Mouse (Mus musculus): ENCODE measurements around the gene Ccdc93.

Ccdc93 gene

DNA sequence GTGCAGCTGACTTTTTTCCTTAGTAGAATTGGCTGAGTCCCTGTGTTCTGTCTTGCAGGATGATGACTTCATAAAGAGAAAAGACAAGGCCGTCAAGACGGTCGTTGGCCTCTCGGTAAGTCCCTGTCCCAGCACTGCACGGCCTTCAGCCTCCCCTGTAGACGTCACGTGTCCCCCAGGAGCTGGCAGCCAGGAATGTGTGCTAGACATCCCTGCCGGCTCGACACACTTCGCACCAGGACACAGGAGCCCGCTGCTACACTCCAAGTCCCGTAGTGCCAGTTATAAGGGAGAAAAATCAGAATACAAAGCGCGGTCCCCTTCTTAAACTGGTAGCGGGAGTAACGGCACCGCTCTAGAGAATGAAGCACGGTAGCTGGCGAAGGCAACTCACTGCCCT, 17.3 kb downstream of the Ccdc93 start:
- DNase-seq = no peak

DNA sequence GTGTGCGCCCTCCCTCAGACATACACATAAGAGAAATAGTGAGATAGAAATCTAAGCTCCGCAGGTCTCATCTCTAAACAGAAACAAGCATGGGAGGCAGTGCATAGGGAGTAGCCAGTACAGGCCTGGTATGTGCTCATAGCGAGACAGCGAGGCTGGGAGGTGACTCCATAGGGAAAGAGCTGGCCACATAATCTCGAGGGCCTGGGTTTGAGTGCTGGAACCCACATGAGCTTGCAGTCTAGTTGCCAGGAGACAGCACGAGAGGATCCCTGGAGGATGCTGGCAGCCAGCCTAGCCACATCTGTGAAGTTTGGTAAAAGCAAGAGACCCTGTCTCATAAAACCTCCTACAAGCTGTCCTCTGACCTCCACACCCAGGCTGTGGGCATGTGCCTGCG, 20.2 kb downstream of the Ccdc93 start:
- no peak for DNase-seq

DNA sequence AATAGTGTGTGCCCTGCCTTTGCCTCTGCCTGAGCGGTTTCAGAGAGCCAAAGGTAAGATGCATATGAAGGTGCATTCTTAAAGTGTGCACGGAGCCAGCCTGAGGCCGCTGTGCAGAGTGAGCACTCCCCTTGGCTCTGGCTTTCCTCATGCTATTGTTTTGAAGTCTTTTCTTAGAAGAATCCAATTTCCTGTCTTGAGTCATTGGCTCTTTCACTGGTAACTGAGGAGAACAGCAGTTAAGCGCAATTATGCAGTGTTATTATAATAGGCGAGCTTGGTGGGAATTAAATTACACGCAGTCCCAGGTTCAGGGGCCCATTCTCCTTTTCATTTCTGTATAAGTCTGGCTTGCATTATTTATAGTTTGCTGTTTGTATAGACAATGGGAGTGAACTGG, 21.6 kb downstream of the Ccdc93 start:
- DNase-seq = no peak

DNA sequence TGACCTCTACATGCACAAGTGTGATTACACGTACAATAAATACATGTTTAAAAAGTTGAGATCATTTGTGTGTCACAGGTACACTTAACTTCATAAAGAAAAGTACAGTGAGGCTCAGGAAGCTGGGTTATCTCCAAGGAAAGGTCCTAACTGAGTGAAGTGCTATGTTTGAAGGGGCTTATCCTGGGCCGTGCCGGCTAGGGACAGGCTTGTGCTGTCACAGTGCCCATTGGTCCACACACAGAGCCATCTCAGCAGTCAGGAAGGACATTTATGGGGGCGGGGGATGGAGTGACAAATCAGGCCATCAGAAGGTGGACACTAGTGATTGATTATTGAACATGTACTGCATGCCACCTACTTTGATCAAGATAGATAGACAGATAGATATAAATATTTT, 22.2 kb downstream of the Ccdc93 start:
- no peak for DNase-seq

DNA sequence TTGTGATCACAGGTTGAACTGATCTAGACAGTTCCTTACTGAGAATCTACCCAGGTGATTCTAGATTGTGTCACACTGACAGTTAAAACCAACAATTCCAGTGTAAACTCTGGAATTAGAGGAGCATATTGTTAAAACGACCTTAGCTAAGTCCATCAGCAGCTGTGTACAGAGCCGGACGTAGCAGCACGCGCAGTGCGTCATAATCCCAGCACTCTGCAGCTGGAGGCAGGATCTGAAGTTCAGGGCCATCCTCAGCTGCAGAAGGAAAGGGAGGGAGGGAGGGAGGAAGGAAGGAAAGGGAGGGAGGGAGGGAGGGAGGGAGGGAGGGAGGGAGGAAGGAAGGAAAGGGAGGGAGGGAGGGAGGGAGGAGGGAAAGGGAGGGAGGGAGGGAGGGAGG, 24.1 kb downstream of the Ccdc93 start:
- DNase-seq = no peak

DNA sequence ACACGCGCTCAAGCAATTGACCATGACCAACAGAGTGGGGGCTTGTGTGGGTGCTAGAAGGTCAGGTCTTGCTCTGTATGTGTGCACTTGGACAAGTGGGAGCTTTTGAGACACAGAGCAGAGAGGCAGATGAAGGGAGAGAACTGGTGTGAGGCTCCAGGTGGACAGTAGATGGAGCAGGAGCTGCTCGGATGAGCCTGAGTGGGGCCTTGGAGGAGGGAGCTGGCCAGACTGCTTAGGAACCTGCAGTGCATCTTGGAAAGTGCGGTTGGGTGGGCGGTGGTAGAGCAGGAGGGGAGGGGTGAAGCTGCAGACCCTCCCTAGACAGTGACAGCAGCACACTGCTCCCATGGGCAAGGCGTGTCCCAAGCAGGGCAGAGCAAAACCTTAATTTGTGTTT, 29.2 kb downstream of the Ccdc93 start:
- no peak for DNase-seq

DNA sequence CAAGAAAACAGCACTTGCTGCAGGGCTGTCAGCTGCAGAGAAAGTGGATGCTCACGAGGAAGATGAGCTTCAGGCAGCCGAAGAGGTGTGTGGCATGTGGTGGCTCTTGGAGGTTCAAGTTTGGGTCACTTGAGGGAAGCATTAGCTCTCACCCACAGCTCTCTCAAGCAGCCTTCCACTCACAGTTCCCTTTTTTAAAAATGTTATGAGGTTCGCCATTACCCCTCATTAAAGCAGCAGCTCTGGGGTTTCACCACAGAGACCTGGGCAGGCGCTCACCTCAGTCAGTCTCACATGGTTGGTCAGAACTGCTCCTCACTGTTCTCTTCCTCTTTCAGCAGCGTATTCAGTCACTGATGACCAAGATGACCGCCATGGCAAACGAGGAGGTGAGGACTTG, 31.0 kb downstream of the Ccdc93 start:
- DNase-seq = no peak

DNA sequence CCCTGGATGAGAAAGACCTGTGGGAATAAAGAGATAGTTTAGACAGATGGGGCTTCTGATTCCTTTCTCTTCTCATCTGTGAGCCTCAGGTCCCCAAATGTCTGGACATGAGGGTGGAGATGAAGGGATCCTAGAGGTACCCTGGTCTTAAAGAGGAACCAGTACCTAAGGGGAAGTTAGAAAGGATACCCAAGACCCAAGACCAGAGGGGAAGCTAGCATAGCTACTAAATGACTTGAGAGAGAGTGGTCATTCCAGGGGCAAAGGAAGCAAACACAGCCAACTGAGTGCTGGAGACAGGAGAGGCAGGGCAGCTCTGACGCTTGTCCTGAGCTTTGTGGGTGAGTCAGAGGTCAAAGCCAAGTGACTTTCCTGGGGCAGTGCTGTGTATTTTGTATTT, 31.8 kb downstream of the Ccdc93 start:
- DNase-seq = no peak

DNA sequence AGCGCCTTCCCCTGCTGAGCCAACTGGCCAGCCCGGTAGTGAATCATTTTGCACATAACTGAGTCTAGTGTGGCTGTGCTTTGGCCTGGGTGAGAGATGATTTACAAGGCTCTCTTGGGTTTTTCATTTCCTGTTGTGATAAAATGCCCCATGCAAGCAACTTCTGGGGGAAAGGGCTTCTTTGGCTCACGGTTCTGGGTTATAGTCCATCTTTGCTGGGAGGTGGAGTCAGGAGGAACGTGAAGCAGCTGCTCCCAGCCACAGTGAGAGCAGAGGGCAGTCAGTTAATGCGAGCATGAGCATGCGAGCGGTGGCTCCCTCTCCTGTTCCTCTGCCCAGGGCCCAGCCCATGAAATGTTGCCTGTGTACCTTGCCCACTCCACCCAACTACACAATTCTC, 33.0 kb downstream of the Ccdc93 start:
- no peak for DNase-seq

DNA sequence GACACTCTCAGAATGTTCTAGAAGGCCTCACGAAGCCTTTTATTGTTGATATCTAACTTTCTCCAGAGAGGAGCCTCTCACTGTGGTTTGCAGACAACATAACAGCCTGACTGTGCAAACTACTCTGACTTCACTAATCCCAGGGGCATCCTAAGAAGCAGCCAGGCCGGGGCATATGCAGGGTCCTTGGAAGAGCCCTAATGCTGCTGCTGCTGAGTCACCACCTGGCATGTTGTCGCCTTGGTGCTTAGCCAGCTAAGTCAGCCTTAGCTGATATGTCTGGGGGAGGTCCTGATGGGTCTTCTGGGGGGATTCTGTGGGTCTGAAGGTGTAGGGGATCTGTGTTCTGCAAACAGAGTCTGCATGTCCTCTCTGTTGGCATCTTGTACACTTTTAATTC, 35.4 kb downstream of the Ccdc93 start:
- DNase-seq = no peak

DNA sequence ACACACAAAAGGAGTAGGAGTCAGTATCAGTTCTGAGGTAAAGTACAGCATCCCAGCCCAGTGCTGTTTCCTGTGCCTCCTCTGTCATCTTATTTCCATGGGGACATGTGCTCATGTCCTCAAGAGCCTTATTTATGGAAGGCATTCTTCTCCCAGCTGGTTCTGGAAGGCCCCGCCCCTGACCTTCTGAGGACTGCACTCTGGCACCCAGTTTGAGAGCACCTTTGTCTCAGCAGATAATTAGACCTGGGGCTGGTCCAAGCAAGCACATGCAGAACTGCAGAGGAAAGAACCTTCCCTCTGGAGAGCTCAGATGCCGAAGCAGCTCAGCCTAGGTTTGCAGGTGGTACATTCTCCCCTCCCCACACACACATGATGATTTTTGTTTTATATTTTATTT, 37.4 kb downstream of the Ccdc93 start:
- DNase-seq = no peak

DNA sequence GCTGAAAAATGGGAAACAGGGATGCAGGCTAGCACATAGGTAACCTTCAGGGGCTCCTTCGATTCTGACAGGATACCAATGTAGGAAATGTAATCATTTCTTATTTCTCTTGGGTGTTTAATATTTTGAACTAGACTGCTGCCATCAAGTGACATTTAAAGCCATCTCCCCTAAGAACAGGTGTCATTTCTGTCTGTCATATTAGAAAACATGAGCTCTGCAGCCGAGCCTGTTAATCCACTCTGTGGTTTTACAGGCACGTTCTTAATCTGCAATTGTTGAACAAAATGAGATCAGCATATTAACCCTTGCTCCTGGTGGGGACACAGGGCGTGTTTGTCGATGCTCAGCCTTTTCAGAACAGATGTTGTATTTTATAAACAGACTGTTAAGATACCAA, 40.7 kb downstream of the Ccdc93 start:
- no peak for DNase-seq

DNA sequence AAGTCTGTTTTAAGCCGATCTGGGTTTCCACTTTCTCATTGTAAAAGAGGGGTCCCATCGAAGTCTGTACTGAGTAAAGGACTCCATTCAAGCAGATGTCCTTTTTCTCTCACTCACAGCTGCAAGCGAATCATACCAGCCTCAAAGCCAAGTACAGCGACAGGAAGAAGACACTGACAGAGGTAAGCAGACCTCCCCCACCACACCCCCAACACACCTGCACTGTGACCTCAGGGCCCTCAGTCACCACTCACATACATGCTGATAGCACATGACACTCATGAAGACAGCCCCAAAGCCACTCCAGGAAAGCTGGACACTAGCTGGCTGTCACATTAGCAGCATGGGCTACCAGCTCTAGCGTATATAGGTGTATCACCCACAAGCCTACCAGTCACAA, 46.9 kb downstream of the Ccdc93 start:
- no peak for DNase-seq

DNA sequence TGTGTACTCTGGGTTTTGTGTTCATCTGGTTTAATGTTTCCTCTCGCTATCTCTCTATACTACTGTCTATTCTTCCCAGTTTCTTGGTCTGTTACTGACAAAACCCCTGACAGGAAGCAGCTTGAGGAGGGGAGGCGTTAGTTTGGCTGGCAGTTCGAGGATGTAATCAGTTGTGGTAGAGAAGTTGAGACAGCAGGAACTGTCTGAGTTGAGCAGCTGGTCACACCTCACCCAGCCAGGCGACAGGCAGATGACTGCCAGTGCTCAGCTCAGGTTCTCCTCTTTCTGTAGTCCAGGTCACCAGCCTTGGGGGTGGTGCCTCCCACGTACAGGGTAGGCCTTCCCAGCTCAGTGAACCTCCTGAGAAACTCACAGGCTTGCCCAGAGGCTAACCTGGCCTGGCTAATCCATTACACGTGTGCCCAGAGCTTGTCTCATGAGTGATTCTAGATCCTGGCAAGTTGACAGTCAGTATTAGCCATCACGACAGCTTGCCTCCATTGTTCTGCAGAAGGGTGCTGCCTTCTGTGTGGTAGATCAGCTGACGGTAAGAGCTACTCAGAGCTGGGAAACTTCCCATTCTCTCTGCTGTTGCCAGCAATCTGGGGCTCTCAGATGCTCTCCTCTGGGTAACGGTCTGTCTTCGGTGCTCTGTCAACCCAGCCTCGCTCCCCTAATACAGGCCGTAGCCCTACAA, 47.6 kb downstream of the Ccdc93 start:
- DNase-seq = no peak

DNA sequence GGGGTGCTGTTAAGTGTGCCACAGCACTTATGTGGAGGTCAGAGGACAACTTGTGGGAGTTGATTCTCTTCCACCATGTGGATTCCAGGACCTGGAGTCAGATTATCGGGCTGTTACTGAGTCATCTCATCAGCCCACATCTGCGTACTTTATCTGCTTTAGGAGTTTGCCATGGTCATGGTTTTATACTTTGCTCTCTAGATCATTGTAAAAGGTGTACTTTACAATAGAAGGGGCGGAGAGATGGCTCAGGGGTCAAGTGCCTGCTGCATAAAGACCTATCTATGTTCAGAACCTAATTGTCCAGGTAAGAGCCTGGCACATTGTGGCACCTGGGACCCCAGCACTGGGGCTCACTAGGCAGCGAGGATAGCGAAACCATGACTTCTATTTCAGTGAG, 48.6 kb downstream of the Ccdc93 start:
- no peak for DNase-seq

DNA sequence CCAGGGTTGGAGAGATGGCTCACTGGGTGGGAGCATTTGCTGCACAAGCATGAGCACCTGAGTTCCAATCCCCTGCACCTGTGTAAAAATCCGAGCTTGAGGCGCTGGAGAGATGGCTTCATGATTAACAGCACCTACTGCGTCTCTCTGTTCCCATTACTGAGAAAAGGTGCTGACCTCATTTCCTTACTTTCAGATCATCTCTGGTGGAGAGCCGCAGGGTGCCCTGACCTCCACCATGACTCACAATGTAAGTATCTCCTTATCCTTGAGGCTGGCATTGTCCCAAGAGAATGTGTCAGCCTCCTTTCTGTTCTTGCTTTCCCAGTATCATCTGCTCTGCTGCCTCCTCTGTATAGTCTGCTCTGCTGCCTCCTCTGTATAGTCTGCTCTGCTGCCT, 52.2 kb downstream of the Ccdc93 start:
- no peak for DNase-seq

DNA sequence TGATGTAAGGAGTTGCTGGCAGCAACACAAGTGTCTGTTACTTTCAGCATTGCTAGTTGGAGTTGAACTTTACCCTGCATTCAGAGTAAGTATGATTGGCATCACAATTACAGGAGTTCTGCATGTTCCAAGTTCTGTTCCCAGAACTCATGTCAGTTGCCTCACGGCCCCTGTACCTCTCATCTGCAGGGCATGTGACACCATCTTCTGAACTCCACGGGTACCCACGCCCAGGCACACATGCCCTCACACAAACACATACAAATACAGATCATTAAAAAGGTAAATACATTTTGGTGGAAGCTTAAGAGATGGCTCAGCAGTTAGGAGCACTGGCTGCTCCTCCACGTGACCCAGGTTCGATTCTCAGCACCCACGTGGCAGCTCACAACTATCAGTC, 56.0 kb downstream of the Ccdc93 start:
- DNase-seq = no peak

DNA sequence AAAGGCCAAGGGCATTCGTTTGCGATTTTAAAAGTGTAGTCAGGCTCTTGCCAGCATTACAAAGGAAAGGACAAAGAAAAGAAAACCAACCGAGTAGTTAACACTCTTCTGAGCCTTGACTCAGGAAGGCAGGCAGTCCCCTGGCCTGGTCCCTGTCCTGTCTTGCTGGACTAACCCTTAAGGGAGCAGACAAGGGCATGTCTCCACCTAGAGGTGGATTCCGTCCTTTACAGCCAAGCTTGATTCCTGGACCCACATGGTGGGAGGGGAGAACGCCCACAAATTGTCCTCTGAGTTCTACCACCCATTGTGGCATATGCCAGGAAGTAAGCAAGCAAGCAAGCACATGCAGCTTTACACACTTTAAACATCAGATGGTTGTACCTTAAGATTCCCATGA, 59.4 kb downstream of the Ccdc93 start:
- peak in 1 of 2 experiments; percentile 32 for DNase-seq

DNA sequence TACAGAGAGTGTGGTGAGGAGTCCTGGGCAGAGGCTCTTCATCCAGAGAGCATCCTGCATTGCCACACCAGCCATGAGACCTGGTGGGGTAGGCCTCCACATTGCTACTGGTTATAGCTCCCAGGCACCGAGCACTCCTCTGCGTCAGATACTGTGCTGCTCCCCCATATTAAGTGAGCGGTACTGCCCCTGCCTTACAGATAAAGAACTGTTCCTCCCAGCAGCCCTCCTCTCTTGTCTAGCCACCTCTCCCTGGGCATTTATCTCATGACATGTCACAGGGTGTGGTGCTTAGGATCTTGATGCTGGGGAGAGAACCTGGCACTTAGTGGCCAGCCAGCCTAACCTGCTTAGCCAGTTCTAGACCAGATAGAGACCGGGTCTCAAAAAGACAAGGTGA, 66.2 kb downstream of the Ccdc93 start:
- DNase-seq = no peak

DNA sequence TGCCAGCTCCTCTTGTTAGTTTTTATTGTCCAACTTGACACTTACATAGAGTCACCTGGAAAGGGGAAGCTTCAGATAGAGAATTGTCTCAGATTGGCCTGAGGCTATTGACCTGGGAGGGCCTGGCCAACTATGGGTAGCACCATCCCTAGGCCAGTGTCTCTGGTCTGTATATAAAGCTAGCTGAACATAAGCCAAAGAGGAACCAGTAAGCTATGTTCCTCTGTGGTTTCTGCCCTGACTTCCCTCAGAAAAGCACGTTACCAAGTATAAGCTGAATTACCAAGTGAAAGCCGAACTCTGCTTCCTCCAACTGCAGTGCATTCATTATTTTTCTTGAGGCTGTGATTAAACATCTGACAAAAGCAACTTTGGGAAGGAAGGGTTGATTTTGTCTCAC, 77.9 kb downstream of the Ccdc93 start:
- DNase-seq = no peak

DNA sequence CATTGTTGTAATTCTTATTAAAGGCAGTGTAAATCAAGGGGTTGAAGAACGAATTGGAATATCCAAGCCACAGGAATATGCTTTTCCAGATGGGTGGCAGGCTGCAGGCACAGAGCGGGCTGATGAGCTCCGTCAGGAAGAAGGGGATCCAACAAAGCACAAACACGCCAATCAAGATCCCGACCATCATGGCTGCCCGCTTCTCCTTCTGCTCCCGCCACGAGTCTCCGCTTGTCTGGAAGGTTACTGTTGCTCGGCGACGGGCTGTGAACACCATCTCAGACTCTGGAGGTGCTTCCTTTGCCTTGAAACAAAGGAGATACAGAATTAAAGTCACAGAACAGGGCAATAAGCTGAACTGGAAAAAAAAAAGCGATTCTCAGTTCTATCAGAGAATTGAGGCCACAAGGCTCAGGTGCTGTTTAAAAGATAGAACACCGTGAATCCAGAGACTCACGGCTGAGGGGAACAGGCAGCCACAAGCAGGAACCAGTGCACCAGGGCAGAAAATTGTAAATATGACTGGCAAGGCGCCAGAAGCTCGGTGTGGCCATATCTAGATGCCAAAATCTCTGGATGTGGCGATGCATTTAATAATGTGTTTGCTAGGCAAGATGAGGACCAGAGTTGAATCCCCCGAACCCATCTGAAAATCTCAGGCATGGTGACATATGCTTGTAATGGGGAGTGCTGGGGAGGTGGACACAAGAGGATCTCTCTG, 79.7 kb downstream of the Ccdc93 start:
- DNase-seq = no peak

DNA sequence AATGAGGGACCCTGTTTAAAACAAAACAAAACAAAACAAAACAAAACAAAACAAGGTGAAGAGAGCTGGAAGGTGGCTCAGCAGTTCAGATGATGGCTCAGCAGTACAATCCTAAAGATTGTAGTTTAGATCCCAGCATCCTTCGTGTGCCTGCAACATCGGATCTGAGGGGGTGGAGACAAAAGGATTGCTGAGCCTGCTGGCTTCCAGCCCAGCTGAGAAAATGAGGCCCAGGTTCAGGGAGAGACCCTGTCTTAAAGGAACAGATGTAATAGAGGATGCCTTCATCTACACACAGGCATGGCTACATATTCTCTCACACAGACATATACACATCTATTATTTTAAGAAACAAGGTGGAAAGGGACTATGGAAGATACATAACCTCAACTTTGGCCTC, 80.3 kb downstream of the Ccdc93 start:
- DNase-seq = no peak

DNA sequence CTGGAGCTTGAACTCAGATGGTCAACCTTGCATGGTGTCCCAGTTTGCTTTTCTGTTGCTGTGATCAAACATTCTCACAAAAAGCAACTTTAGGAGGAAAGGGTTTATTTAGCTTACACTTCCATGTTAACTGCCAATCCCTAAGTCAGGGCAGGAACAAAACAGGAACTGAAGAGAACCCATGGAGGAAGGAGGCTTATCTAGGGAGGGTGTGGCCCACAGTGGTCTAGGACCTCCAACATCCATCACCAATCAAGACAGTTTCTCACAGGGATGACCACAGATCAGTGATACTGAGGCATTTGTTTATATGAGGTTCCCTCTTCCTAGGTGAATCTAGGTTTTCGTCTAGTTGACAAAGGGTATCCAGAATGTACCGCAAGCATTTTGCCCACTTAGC, 81.1 kb downstream of the Ccdc93 start:
- DNase-seq = no peak

DNA sequence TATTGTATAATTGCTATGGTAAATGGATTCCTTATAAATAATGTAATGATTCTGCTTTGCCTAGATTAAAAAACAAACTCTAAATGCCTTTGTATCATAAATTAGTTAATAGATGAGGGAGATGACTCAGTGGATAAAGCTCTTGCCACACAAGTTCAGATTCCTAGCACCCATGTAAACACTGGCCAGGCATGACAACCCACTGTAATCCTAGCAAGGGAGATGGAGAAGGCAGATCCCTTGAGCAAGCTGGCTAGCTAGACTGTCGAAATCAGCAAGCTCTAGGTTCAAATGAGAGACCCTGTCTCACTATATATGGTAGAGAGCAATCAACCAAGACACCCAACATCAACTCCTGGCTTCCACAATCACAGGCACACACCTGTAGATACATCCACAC, 87.8 kb downstream of the Ccdc93 start:
- DNase-seq = no peak

DNA sequence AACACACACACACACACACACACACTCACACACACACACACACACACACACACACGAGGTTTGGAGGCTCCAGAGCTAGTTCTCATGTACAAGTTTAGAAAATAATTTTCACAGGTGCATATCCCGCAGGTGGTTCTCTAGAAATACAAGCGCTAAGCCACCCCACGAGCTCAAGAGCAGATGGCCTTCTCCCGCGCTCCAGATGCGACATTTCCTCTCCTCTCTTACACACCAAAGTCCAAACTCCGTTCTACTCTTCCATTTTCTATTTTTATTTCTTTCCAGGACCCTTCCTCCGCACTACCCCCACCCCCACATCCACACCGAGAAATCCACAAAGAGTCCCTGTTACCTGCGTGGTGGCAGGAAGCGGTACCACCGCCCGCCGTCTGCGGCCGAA, 96.2 kb downstream of the Ccdc93 start:
- no peak for DNase-seq

Data from lung, postnatal 4 days (tissue).